Mouse (Mus musculus) left cerebral cortex, postnatal 14 days (tissue): ENCODE measurements around the gene 6030452D12Rik. TPM values are rescaled to one million over a fixed set of nuclear protein-coding genes. Genes with fewer than 3 reads are reported as not detected.

Experiments
- DNase-seq, 2 experiments: peaks; one replicate each; pipeline ENCODE4 v3.0.0; 2021 to 2022; ENCODE audit warnings: low spot score in 2 of 2, mixed read lengths in 1 of 2
- intact Hi-C: fragments of 180-260 bp; cut with DNase I; formaldehyde crosslinking; loops from one replicate; pipeline ENCODE4 v1.15.1; 2025
- total RNA-seq, 2 experiments: library from RNA; stranded (reverse); gene quantifications; 2 replicates each; pipeline ENCODE4 v1.2.3; 2021

6030452D12Rik gene
- total RNA-seq, 2 experiments from 2014 or later = not detected

DNA sequence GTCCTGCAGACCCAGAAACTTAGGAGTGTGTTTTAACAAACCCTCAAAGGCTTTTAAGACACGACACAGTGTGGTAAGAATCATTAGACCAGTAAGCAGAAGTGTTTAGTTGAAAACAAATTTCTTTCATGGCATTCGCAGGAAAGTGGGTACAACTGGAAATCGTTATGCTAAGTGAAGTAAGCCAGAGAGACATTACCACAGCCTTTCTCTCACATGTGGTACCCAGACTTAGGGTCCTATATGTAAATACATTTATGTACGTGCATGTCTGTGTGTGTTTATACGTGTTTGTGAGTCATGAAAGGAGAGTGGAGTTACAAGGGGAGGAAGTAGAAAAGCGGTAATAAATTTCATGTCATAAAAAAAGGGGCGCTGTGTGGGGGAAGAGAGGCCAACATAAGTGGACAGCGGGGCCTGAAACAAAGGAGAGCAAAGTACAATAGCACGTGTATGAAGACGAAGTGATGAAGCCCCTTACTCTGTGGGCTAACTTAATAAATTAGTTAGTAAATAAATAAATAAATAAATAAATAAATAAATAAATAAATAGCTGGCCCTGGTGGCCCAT, 48.1 kb downstream of the 6030452D12Rik start:
- intact Hi-C loops = no loop called here
- no peak for DNase-seq

DNA sequence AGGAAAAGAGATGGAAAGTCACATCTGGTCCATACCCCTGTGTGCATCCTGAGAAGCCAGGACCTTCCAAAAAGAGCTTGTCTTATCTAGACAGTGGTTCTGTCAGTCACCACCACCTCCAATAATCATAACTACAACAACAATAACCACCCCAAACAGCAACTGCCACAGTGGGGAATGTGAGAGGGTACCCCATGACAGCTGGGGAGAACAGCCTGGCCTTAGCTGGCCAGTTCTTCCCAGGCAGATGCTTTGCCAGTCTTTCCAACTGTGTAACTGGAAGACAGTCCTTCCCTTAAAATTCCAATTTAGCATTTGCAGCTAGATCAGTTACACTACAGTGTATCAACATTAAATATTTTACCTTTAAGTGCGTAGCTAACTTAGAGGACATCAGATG, 50.6 kb downstream of the 6030452D12Rik start:
- no peak for DNase-seq
- intact Hi-C loops = no loop called here

DNA sequence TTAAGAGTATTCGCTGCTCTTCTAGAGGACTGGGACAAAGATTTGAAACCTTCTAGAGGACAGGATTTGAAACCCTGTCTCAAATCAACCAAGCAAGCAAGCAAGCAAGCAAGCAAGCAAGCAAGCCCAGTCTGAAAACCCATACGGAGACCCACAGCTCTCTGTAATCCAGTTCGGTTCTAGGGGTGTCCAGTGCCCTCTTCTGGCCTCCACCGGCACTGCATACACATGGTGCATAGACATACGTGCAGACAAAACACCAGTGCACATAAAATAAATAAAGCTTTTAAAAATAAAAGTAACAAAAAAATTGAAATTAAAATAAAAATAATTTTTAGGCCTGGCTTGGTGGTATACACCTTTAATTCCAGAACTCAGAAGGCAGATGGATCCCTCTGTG, 53.7 kb downstream of the 6030452D12Rik start:
- no peak for DNase-seq
- intact Hi-C loops = no loop called here

DNA sequence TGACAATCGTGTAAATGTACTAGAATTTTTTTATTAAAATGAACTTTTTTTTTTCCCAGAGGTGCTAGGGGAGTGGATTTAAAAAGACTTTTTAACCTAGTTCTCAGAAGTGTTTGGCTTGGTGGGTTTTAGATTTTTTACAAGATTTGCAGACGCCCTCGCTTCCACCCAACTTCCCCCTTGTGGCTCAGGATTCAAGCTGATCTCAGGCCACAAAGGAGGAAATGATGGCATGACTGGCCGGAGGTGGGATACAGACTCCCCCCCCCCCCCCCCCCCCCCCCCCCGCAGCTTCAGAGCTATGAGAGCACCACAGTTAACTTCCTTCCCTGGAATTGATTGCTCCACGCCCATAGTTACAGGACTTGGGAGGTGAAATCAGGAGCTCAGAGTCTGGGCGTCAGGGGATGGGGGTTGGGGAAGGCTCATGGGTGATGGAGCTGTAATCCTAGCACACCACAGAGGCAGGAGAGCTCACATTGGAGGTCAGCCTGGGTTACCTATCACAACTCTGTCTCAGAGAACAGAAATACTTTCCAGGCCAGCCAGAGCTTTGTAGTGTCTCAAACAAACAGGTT, 55.8 kb downstream of the 6030452D12Rik start:
- intact Hi-C loops = no loop called here
- no peak for DNase-seq

Other genes starting within 250 kb of the 6030452D12Rik start
- 10 to 100 TPM; 85.0 to 87.5 TPM for gene Smpd3, start 162.5 kb upstream of the 6030452D12Rik start, total RNA-seq
- gene Zfp90, start 85.2 kb upstream of the 6030452D12Rik start, total RNA-seq = 10 to 100 TPM; 11.8 to 12.8 TPM
- under 1 TPM; 0.42 to 0.62 TPM for gene Cdh3, start 10.4 kb downstream of the 6030452D12Rik start, total RNA-seq
- gene Gm10073, start 72.9 kb downstream of the 6030452D12Rik start, total RNA-seq = 10 to 100 TPM; 90.1 to 90.2 TPM
- 1 to 10 TPM; 2.5 to 4.1 TPM for gene Cdh1, start 102.8 kb downstream of the 6030452D12Rik start, total RNA-seq
- gene Tango6, start 182.5 kb downstream of the 6030452D12Rik start, total RNA-seq = 1 to 10 TPM; 5.9 to 6.4 TPM